Mouse (Mus musculus) heart, postnatal 0 days (tissue): ENCODE measurements around the gene Scd1.

ENCODE experiments used
- CTCF ChIP-seq: IDR thresholded peaks from 2 replicates; pipeline ENCODE4 v1.5.1; 2016; ENCODE audit warnings: antibody characterized with exemption, control low read depth, low read depth
- EP300 ChIP-seq: IDR thresholded peaks from 2 replicates; pipeline ENCODE4 v1.6.1; 2016; ENCODE audit warnings: antibody characterized with exemption, low read depth

GRCm38 (mm10) chr19:44392339-44393009 is 15.2 kb downstream of the Scd1 start:
- TF ChIP-seq CTCF, result no peak
- TF ChIP-seq EP300, result no peak
